Mouse (Mus musculus) embryo, embryonic 11.5 days (tissue): ENCODE results near the gene Eef1a1.
"Not testable (repeated sequence)": the region's sequence is repeated elsewhere in the genome, so short reads cannot be mapped to it uniquely, and the experiment has no call there.

Experiments
- DNase-seq: peaks from one replicate; pipeline ENCODE4 v3.0.0-alpha.2; 2012; ENCODE audit warnings: low read depth, low spot score

The Eef1a1 gene

GRCm38 (mm10) chr9:78508106-78508786 is 19.3 kb upstream of the Eef1a1 start:
- DNase-seq, result no peak

- DNase-seq, result no peak
Observed at GRCm38 (mm10) chr9:78506722-78507077, 17.7 kb upstream of the Eef1a1 start.

GRCm38 (mm10) chr9:78506002-78506721 is 17.2 kb upstream of the Eef1a1 start:
- DNase-seq, result no peak

GRCm38 (mm10) chr9:78505223-78505622 is 16.3 kb upstream of the Eef1a1 start:
- no peak for DNase-seq

- no peak for DNase-seq
Observed at GRCm38 (mm10) chr9:78504679-78505078, 15.7 kb upstream of the Eef1a1 start.

- DNase-seq, result no peak
Observed at GRCm38 (mm10) chr9:78504133-78504532, 15.2 kb upstream of the Eef1a1 start.

GRCm38 (mm10) chr9:78503223-78504079 is 14.5 kb upstream of the Eef1a1 start:
- no peak for DNase-seq

GRCm38 (mm10) chr9:78501284-78501683 is 12.3 kb upstream of the Eef1a1 start:
- no peak for DNase-seq

GRCm38 (mm10) chr9:78500386-78500785 is 11.4 kb upstream of the Eef1a1 start:
- DNase-seq, result no peak

- no peak for DNase-seq
Observed at GRCm38 (mm10) chr9:78493171-78493570, 4.2 kb upstream of the Eef1a1 start.

- DNase-seq, result no peak
Observed at GRCm38 (mm10) chr9:78492254-78492653, 3.3 kb upstream of the Eef1a1 start.

- DNase-seq, result no peak
Observed at GRCm38 (mm10) chr9:78491169-78491568, 2.2 kb upstream of the Eef1a1 start.

GRCm38 (mm10) chr9:78488021-78488420 is 930 bp downstream of the Eef1a1 start:
- DNase-seq, result not testable (repeated sequence)

GRCm38 (mm10) chr9:78484660-78485059 is 4.3 kb downstream of the Eef1a1 start:
- DNase-seq, result no peak

GRCm38 (mm10) chr9:78482386-78482785 is 6.6 kb downstream of the Eef1a1 start:
- DNase-seq, result no peak

GRCm38 (mm10) chr9:78481423-78482331 is 7.3 kb downstream of the Eef1a1 start:
- peak; percentile 96 for DNase-seq

GRCm38 (mm10) chr9:78480706-78481358 is 8.1 kb downstream of the Eef1a1 start:
- no peak for DNase-seq

- not testable (repeated sequence) for DNase-seq
Observed at GRCm38 (mm10) chr9:78480227-78480626, 8.7 kb downstream of the Eef1a1 start.

GRCm38 (mm10) chr9:78479308-78479707 is 9.6 kb downstream of the Eef1a1 start:
- not testable (repeated sequence) for DNase-seq

GRCm38 (mm10) chr9:78478009-78478605 is 10.8 kb downstream of the Eef1a1 start:
- not testable (repeated sequence) for DNase-seq
